Mouse (Mus musculus) E14TG2a.4 (cell line): Measurements from ENCODE around the gene Ube2d3.
A peak's percentile ranks its signal among the peaks of the same experiment; 100 is the strongest.

Experiments
- H3K27me3 ChIP-seq: 2 replicates; pipeline ENCODE4 v1.6.1; 2014; ENCODE audit warnings: low read length, control low read depth; ENCODE audit not compliant: insufficient read depth
- H3K36me3 ChIP-seq: 2 replicates; pipeline ENCODE4 v1.6.1; 2014; ENCODE audit warnings: low read length, control low read depth; ENCODE audit not compliant: insufficient read depth
- H3K4me1 ChIP-seq: replicated peaks from 2 replicates; pipeline ENCODE4 v1.6.1; 2014; ENCODE audit warnings: low read depth, low read length, control low read depth
- H3K4me3 ChIP-seq: replicated peaks from 2 replicates; pipeline ENCODE4 v1.5.1; 2014; ENCODE audit warnings: mild to moderate bottlenecking, low read length
- H3K9me3 ChIP-seq: 2 replicates; pipeline ENCODE4 v1.6.1; 2014; ENCODE audit warnings: low read length, control low read depth
- CTCF ChIP-seq: conservative IDR thresholded peaks from 2 replicates; pipeline ENCODE4 v1.5.1; 2014; ENCODE audit warnings: low read length
- NANOG ChIP-seq: IDR thresholded peaks from 2 replicates; pipeline ENCODE4 v1.6.1; 2014; ENCODE audit warnings: borderline replicate concordance, low read length, mixed read lengths
- POU5F1 ChIP-seq: IDR thresholded peaks from 2 replicates; pipeline ENCODE4 v1.6.1; 2014; ENCODE audit warnings: low read length, borderline replicate concordance

Gene Ube2d3

GRCm38 (mm10) chr3:135498891-135499290 is 60.9 kb downstream of the Ube2d3 start:
- peaks cover 17% of the 10 kb centered on the region for H3K9me3 ChIP-seq
- TF ChIP-seq CTCF (no peak), NANOG (no peak), POU5F1 (no peak)
- H3K4me3 ChIP-seq = no peak overlapping the region
- peaks cover 26% of the 10 kb centered on the region for H3K4me1 ChIP-seq
- no peaks in the 10 kb centered on the region for H3K27me3 ChIP-seq
- no peaks in the 10 kb centered on the region for H3K36me3 ChIP-seq

GRCm38 (mm10) chr3:135503160-135503559 is 65.2 kb downstream of the Ube2d3 start:
- TF ChIP-seq CTCF = no peak
- no peak for TF ChIP-seq NANOG
- no peak for TF ChIP-seq POU5F1
- no peak overlapping the region for H3K4me3 ChIP-seq
- peaks cover 55% of the 10 kb centered on the region for H3K4me1 ChIP-seq
- no peaks in the 10 kb centered on the region for H3K27me3 ChIP-seq
- H3K9me3 ChIP-seq = peaks cover 3% of the 10 kb centered on the region
- H3K36me3 ChIP-seq = no peaks in the 10 kb centered on the region

DNA sequence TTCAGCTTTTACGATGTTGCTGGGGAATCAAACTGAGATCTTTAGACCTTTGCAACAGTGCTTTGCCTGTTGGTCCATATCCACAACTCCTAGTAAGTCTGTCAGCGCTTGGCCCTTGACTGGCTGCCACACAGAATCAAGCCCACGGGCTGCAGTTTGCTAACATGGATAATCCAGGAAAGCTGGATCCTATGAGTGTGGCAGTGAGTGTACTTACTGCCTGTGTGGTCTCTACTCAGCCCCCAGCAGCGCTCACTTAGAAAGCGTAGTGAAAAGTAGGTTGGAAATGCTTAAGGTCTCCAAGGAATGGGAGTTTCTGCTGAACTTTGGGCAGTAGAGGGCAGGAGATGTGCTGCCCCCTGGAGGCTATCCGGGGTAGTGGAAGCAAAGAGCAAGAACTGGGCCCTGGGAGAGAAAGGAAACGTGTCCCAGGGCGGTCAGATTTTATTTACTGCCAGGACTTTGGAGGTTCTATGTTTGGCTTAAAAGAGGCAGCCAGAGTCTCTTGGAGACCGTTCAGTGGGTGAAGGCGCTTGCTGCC is 67.5 kb downstream of the Ube2d3 start:
- H3K4me1 ChIP-seq = peaks cover 56% of the 10 kb centered on the region
- H3K9me3 ChIP-seq = no peaks in the 10 kb centered on the region
- TF ChIP-seq CTCF = peak; percentile 99
- no peak for TF ChIP-seq POU5F1
- TF ChIP-seq NANOG = no peak
- H3K27me3 ChIP-seq = no peaks in the 10 kb centered on the region
- peak overlapping the region; percentile 65 for H3K4me3 ChIP-seq
- no peaks in the 10 kb centered on the region for H3K36me3 ChIP-seq

DNA sequence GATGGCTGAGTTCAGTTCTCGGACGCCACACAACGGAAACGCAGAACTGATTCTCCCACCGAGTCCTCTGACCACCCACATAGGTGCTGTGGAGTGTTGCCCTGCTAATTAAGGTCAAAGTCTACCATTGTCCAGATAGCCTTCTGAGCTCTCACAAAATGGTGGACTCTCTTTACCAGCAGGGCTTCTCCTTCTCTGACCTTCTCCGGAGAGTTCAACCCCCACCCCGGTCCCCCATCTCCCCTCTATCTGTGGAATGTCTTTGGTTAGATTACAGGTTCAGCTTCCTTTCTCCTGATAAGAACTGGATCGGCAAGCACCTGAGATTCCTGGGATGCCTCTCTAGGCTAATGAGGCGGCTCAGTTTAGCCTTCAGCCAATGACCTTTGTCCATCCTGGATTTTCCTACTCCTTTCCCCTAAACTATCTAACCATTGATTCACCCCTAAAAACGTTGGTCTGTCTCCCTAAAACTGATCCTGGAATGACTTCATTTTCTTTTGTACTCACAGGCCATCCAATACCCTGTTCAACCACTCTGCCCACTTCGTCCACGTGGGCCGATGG is 68.0 kb downstream of the Ube2d3 start:
- H3K9me3 ChIP-seq = no peaks in the 10 kb centered on the region
- H3K4me3 ChIP-seq = peak overlapping the region; percentile 65
- peaks cover 51% of the 10 kb centered on the region for H3K4me1 ChIP-seq
- no peaks in the 10 kb centered on the region for H3K27me3 ChIP-seq
- no peak for TF ChIP-seq NANOG
- no peak for TF ChIP-seq POU5F1
- no peak for TF ChIP-seq CTCF
- H3K36me3 ChIP-seq = 0 out of 2 replicates have a peak, but pooled peaks cover 1% of the 10 kb centered on the region

DNA sequence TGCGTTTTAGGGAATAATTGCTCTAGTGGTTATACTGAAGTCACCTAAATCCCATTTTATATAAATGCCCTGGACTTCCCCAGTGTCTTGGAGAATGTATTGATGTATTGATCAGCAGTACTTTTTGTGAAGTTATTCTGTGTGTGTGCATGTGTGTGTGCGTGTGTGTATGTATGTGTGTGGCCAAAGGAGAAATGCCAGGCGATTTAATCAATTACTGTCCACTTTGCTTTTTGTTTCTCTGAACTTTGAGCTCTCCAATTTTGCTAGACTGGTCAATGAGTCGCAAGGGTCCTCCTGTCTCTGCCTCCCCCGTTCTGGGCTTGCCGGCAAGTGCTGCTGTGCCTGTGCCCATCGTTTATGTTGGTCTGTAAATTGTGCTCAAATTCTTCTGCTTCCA is 69.6 kb downstream of the Ube2d3 start:
- peaks cover 12% of the 10 kb centered on the region; the same call in 1 of the 2 replicates for H3K36me3 ChIP-seq
- no peak for TF ChIP-seq POU5F1
- TF ChIP-seq CTCF = no peak
- TF ChIP-seq NANOG = no peak
- no peaks in the 10 kb centered on the region for H3K9me3 ChIP-seq

DNA sequence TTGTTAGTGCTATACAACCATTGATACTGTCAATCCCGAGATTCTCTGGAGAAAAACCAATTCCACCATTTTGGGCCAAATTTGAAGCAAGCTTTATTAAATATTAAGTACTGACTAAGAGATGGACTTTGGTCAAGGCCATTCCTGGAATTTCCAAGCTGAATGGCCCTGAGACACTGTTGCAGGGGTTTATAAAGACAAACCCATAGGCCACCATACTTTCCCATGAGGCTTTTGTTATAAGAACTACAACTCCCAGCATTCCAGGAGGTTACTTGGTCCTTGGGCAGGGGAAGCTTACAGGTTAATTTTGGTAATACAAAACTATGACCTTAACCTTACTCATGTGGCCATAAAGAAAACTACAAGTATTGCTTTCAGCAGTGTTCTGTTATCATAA is 70.2 kb downstream of the Ube2d3 start:
- TF ChIP-seq POU5F1 = no peak
- TF ChIP-seq CTCF = no peak
- TF ChIP-seq NANOG = no peak
- Histone ChIP-seq H3K9me3 (no peaks in the 10 kb centered on the region), H3K4me1 (peaks cover 50% of the 10 kb centered on the region), H3K27me3 (no peaks in the 10 kb centered on the region), H3K4me3 (no peak overlapping the region), H3K36me3 (peaks cover 12% of the 10 kb centered on the region; the same call in 1 of the 2 replicates)

More for the DNA sequence above, 69.6 kb downstream of the Ube2d3 start:
- Histone ChIP-seq H3K27me3 (no peaks in the 10 kb centered on the region), H3K4me1 (peaks cover 49% of the 10 kb centered on the region), H3K4me3 (no peak overlapping the region)

GRCm38 (mm10) chr3:135510372-135510771 is 72.4 kb downstream of the Ube2d3 start:
- TF ChIP-seq NANOG (no peak), CTCF (no peak), POU5F1 (no peak)
- Histone ChIP-seq H3K36me3 (peaks cover 12% of the 10 kb centered on the region; the same call in 1 of the 2 replicates), H3K4me1 (peaks cover 59% of the 10 kb centered on the region), H3K9me3 (no peaks in the 10 kb centered on the region), H3K27me3 (no peaks in the 10 kb centered on the region), H3K4me3 (no peak overlapping the region)

DNA sequence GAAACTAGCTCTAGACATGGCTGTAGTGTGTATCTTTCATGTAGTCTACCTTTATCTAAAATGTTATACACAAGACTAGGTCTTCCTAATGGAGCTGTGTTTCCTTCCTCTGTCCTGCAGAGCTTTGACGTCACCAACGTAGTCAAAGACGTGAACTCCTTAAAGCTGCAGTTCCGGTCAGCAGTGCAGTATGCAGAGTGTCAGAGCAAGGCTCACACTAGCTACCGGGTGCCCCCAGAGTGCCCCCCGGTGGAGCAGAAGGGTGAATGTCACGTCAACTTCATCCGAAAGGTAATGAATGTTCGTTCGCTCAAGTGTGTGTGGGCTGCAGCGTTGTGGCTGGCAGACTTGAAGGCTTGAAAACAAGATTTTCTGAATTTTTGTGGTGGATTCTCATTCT is 73.7 kb downstream of the Ube2d3 start:
- Histone ChIP-seq H3K4me3 (no peak overlapping the region), H3K4me1 (peaks cover 57% of the 10 kb centered on the region), H3K27me3 (no peaks in the 10 kb centered on the region), H3K9me3 (no peaks in the 10 kb centered on the region), H3K36me3 (peaks cover 12% of the 10 kb centered on the region; the same call in 1 of the 2 replicates)
- no peak for TF ChIP-seq NANOG
- TF ChIP-seq CTCF = no peak
- no peak for TF ChIP-seq POU5F1
